Mouse (Mus musculus) embryonic stem cell, embryonic (primary cell): ENCODE results near the gene Zranb3.

Source experiments
- CTCF ChIA-PET, 4 experiments: fragments of 300-600 bp in 2 of 4; fragments of 350-600 bp in 2 of 4; sonication (Branson Sonifier 250); formaldehyde crosslinking; loops; one replicate each; lab custom pipeline; 2022; ENCODE audit warnings: inconsistent platforms in 2 of 4; lab: Charles Lee
- POLR2A ChIA-PET, 4 experiments: fragments of 300-600 bp in 2 of 4; fragments of 350-600 bp in 2 of 4; sonication (Branson Sonifier 250); formaldehyde crosslinking; loops; one replicate each; lab custom pipeline; 2022; ENCODE audit warnings: antibody characterized with exemption in 4 of 4, inconsistent platforms in 1 of 4; lab: Charles Lee

The Zranb3 gene

DNA sequence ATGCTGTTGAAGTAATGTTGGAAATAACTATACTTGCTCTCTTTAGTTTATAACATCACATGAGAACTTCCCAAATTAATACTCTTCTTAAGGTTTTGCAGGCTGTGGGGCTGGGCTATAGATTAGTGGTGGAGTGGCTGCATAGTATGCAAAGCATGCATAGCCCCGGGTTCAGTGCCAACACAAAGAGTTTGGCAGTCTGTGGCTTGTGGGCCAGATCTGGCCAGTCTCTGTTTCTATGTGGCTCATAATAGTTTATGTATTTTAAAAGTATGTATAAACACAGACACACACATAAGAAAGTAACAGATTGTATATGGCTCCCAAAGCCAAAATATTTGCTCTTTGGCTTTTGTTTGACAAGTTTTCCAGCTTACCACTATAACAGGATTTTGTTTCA, 187.0 kb downstream of the Zranb3 start:
- ChIA-PET POLR2A (interaction anchor here in 2 of 4 experiments (0.6 to 0.8 kb wide), 3 partner anchors 13 to 39 kb away, joined by 3 read pairs; no protein-coding TSS in a partner anchor), CTCF (interaction anchor here in 1 of 4 experiments (0.6 kb wide), 1 partner anchor 36 kb away, joined by 3 read pairs; no protein-coding TSS in a partner anchor)

GRCm38 (mm10) chr1:127915316-127915715, 187.5 kb downstream of the Zranb3 start:
- ChIA-PET CTCF (interaction anchor here in 1 of 4 experiments (0.6 kb wide), 1 partner anchor 89 kb away, joined by 3 read pairs; no protein-coding TSS in a partner anchor), POLR2A (interaction anchor here in 1 of 4 experiments (0.6 to 1.6 kb wide), 2 partner anchors 16 to 47 kb away, joined by 3 to 5 read pairs; partner anchors contain the start of gene Rab3gap1)

GRCm38 (mm10) chr1:127913116-127913515, 189.7 kb downstream of the Zranb3 start:
- POLR2A ChIA-PET, result interaction anchor here in 1 of 4 experiments (0.6 kb wide), 1 partner anchor 112 kb away, joined by 3 read pairs; no protein-coding TSS in a partner anchor
- CTCF ChIA-PET, result no interaction called here

- CTCF ChIA-PET, result no interaction called here
- POLR2A ChIA-PET, result interaction anchor here in 2 of 4 experiments (0.7 to 0.9 kb wide), 2 partner anchors 19 to 37 kb away, joined by 3 to 4 read pairs; partner anchors contain the start of gene Rab3gap1 (in 1 of the 2)
Measured at GRCm38 (mm10) chr1:127904774-127905385, 198.0 kb downstream of the Zranb3 start.
